14 mouse cellular contexts compared by ENCODE assay signal in the genomic region with DNA sequence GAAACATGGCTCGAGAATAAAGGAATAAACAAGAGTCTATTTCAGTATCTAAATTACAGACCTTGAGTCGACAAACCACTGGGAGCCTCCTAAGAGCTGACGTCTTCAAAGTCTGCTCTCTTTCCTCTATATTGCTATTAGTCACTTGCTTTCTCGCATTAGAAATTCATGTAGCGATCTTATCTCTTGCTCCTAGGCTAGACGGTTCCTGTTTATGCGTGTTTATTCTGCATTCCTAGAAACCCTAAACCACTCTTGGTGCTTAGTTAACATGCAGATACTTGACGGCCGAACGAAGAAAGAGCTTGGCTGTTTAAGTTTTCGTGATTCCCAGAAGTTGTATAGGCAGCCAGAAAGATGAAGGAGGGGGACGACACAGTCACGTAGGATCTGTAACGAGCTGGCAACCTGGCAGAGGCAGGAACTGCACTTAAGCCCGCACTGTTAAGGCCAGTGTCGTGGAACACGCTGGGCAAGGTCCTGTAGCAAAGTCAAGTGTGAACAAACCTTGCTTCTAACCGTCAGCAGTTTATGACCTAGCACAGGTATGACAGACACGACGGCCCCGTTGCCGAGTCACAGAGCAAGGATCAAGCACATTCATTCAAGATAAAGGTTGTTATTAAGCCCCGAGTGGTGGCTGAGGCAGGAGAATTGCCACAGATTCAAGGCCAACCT. TPM values are rescaled to one million over a fixed set of nuclear protein-coding genes. Genes with fewer than 3 reads are reported as not detected.
DNase-seq lines count a peak whose midpoint lies in the region; ATAC-seq lines count a peak whose summit lies in the region.
"Had no signal": no experiment of that assay in that cellular context is flagged by ENCODE, and none has a peak within 500 bp of the region (broad histone marks: within the 10 kb centered on the region; RNA-seq: fewer than 3 reads in every experiment).

No protein-coding gene starts in this region.

- peaks cover 75% of the 10 kb centered on the region for H3K4me1 ChIP-seq in megakaryocyte, embryonic 14.5 days
- peaks cover 29% of the 10 kb centered on the region for H3K4me1 ChIP-seq in kidney, embryonic 14.5 days (ENCODE audit: control insufficient read depth, insufficient read depth, low read length)
- peaks cover 31% of the 10 kb centered on the region for H3K4me1 ChIP-seq in stomach, embryonic 16.5 days (ENCODE audit: control insufficient read depth, insufficient read depth, low read length)
- H3K4me1 ChIP-seq: forebrain, embryonic 12.5 days had no signal

- peaks cover 100% of the 10 kb centered on the region for H3K36me3 ChIP-seq in megakaryocyte, embryonic 14.5 days (replicated peaks; ENCODE audit: low read length)
- H3K36me3 ChIP-seq in kidney, embryonic 14.5 days (ENCODE audit: control insufficient read depth, insufficient read depth, low read length): peaks cover 44% of the 10 kb centered on the region
- peaks cover 23% of the 10 kb centered on the region for H3K36me3 ChIP-seq in stomach, embryonic 16.5 days (ENCODE audit: control insufficient read depth, insufficient read depth, low read length)

- H3K27me3 ChIP-seq in megakaryocyte, embryonic 14.5 days (replicated peaks): no peaks in the 10 kb centered on the region
- H3K27me3 ChIP-seq in kidney, embryonic 14.5 days (ENCODE audit: control insufficient read depth, insufficient read depth, low read length): no peaks in the 10 kb centered on the region
- H3K27me3 ChIP-seq in stomach, embryonic 16.5 days (ENCODE audit: control insufficient read depth, insufficient read depth, low read length): no peaks in the 10 kb centered on the region
- H3K27me3 ChIP-seq: forebrain, embryonic 12.5 days had no signal

- intact Hi-C loops in heart, postnatal 14 days (cut with DNase I): no loop called here

- H3K4me3 ChIP-seq in megakaryocyte, embryonic 14.5 days (replicated peaks): peak overlapping the region; percentile 42
- no peak overlapping the region for H3K4me3 ChIP-seq in kidney, embryonic 14.5 days (ENCODE audit: low read length)
- H3K4me3 ChIP-seq in stomach, embryonic 16.5 days (replicated peaks; ENCODE audit: low read length): no peak overlapping the region
- H3K4me3 ChIP-seq: forebrain, embryonic 12.5 days; left cerebral cortex, adult 2 months had no signal

- no peaks in the 10 kb centered on the region for H3K9me3 ChIP-seq in megakaryocyte, embryonic 14.5 days
- no peaks in the 10 kb centered on the region for H3K9me3 ChIP-seq in kidney, embryonic 14.5 days (ENCODE audit: control insufficient read depth, low read length)
- no peaks in the 10 kb centered on the region for H3K9me3 ChIP-seq in stomach, embryonic 16.5 days (replicated peaks; ENCODE audit: control insufficient read depth, low read length)
- H3K9me3 ChIP-seq: forebrain, embryonic 12.5 days had no signal

- peak; percentile 87 for DNase-seq in heart, adult 11 months
- DNase-seq in heart, postnatal 14 days: no peak
- DNase-seq in right cerebral cortex, postnatal 25 days: no peak
- no peak for DNase-seq in urinary bladder, postnatal 4 days (ENCODE audit: low spot score in 2 of 2)
- DNase-seq: adrenal gland, postnatal 10 days; embryo, embryonic 11 days; liver, postnatal 0 days; retina, postnatal 1 day had no signal

- no peak overlapping the region for H3K9ac ChIP-seq in kidney, embryonic 14.5 days (ENCODE audit: low read depth, low read length)
- no peak overlapping the region for H3K9ac ChIP-seq in stomach, embryonic 16.5 days (ENCODE audit: low read length)
- H3K9ac ChIP-seq: forebrain, embryonic 12.5 days; liver, postnatal 0 days had no signal

- H3K4me2 ChIP-seq in kidney, embryonic 14.5 days (replicated peaks; ENCODE audit: low read depth, low read length): no peak overlapping the region
- no peak overlapping the region for H3K4me2 ChIP-seq in stomach, embryonic 16.5 days (ENCODE audit: low read depth, low read length)
- H3K4me2 ChIP-seq: forebrain, embryonic 12.5 days had no signal

- peak overlapping the region; percentile 39; the same call in 1 of the 2 replicates for H3K27ac ChIP-seq in kidney, embryonic 14.5 days (ENCODE audit: low read depth, low read length)
- H3K27ac ChIP-seq in stomach, embryonic 16.5 days (ENCODE audit: low read length): peak overlapping the region; percentile 1; the same call in 1 of the 2 replicates
- H3K27ac ChIP-seq: forebrain, embryonic 12.5 days; left cerebral cortex, adult 2 months had no signal

- no peak for ATAC-seq in megakaryocyte, adult 5-6 weeks (ENCODE audit: poor library complexity, severe bottlenecking)
- ATAC-seq in kidney, embryonic 14.5 days (ENCODE audit: low FRiP score, low TSS enrichment): no peak
- no peak for ATAC-seq in stomach, embryonic 16.5 days (ENCODE audit: insufficient read depth, low FRiP score)
- ATAC-seq: liver, postnatal 0 days had no signal

- WGBS in kidney, embryonic 14.5 days: 75% methylated on average over 23 of the region's 23 CpGs
- 78% methylated on average over 23 of the region's 23 CpGs for WGBS in stomach, embryonic 16.5 days

RNA-seq across cellular contexts. Expression of gene Itm2b, which starts 14.3 kb away (rescaled TPM):
- 100 to 1,000 TPM; 584 to 674 TPM for total RNA-seq in heart, postnatal 14 days (2021)
- 493 and 564 TPM in 2 replicates for polyA plus RNA-seq in megakaryocyte, embryonic 14.5 days (2012; ENCODE audit: insufficient read depth, low replicate concordance)
- total RNA-seq in megakaryocyte, adult 5-6 weeks (2015): 2,082 and 2,200 TPM in 2 replicates
- 1,839 and 1,925 TPM in 2 replicates for total RNA-seq in megakaryocyte, adult 5-6 weeks (2017)
- 796 and 844 TPM in 2 replicates for polyA plus RNA-seq in kidney, embryonic 14.5 days (2014; fragmentation: Nextera tagmentation; extraction: Ambion mirVana)
- polyA plus RNA-seq in stomach, embryonic 16.5 days (2015; fragmentation: Nextera tagmentation; extraction: Ambion mirVana): 1,005 and 1,128 TPM in 2 replicates

RNA-seq across cellular contexts. Expression of gene Rb1, which starts 45.2 kb away (rescaled TPM):
- total RNA-seq in heart, postnatal 14 days (2021): 10 to 100 TPM; 20.0 to 23.8 TPM
- polyA plus RNA-seq in megakaryocyte, embryonic 14.5 days (2012; ENCODE audit: insufficient read depth, low replicate concordance): 3.0 and 6.4 TPM in 2 replicates
- total RNA-seq in megakaryocyte, adult 5-6 weeks (2015): 108 and 126 TPM in 2 replicates
- total RNA-seq in megakaryocyte, adult 5-6 weeks (2017): 43.9 and 56.8 TPM in 2 replicates
- 29.9 and 32.7 TPM in 2 replicates for polyA plus RNA-seq in kidney, embryonic 14.5 days (2014; fragmentation: Nextera tagmentation; extraction: Ambion mirVana)
- polyA plus RNA-seq in stomach, embryonic 16.5 days (2015; fragmentation: Nextera tagmentation; extraction: Ambion mirVana): 11.5 and 19.4 TPM in 2 replicates
